Mouse (Mus musculus) urinary bladder, adult 18-20 months (tissue): ENCODE data around the gene Rnf220.

Source experiments
- DNase-seq, 2 experiments: peaks; one replicate each; pipeline ENCODE4 v3.0.0; 2022; ENCODE audit warnings: low spot score in 2 of 2, mixed read lengths in 2 of 2

Rnf220 gene

DNA sequence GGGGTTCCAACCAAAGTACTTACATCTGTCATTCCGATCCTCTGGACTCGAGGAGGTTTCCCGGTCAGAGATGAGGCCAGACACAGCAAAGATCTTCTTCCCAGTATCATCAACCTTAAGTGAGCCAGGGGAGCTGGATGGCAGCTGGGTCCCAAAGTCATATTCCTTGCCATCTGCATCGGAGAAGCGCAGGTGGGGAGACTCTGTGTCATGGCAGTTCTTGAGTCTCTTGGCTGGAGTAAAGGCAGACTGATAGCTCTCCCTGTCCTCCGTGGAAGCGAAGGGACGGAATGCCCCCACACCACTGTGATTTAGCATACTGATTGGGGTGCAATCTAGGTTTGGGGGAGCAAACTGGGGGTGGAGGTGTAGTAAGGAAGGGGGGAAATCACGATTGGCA lies 7.3 kb downstream of the Rnf220 start:
- DNase-seq = no peak

- DNase-seq = no peak
These were observed 9.4 kb downstream of the Rnf220 start for GRCm38 (mm10) chr4:117487471-117487870.

GRCm38 (mm10) chr4:117486188-117486587 lies 10.7 kb downstream of the Rnf220 start:
- DNase-seq = no peak

DNA sequence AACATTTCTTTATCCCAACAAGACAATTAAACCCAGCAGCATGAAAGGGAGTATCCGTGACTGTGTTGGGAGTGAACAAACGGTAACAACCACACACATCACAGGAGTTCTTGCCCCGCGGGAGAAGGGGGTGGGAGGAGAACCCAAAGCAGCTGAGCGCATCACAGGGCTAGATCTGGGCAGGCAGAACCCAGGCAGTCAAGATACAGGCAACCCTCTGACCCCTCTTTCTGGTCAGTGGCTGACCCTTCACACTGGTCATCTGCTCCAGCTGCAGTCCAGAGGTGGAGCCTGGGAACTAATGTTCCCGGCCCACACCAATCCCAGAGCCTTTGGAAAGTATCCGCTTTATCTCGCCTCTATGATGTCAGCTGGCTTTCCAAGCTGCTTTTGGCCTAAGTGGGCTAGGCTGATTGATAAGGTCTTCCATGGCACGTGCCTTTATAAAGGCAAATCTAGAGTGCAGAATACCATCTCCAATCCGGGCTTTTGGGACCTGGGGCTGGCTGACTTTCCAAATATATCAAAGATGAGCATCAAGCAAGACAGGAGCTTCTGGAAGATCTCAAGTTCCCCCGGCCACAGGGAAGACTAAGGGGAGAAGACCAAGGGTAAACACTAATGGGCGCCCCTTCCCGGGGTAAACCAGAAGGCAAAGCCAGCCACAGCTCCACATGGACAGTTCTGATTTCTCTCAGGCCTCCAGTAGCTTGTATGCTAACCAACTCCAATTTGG lies 11.6 kb downstream of the Rnf220 start:
- DNase-seq = no peak

DNA sequence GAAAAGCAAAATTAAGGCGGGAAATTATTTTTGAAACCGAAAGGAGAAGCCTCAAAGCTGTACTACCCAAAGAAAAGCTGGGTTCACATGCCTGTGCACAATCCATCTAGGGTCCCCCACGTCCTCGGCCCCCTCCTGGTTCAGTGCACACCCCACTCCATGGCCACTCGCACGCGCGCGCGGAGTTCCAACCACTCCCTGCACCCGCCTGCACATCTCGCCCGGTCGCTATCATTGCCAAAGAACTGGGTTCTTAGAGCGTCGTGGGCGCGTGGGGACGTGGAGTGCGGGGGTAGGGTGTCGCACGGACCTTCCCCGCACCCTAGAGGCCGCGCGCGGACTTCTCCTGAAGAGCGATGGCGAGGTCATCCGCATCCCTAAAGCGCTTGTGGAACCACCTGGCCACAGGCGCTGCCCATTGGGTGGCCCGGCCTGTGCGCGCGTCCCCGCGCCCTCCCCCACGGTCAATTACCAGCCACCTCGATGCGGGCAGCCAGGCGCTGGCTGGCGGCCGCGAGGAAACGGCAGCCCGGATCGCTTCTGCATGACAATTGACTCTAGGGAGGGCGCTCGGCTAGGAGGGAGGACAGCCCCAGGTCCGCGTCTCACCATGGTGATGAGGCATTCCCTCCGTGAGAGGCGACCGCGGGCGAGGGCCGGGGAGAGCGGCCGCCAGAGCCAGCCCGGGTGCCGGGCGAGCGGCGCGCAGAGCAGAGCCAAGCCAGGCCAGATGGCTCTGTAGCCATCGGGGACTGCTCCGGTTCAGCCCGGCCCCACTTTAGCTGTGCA lies 12.4 kb downstream of the Rnf220 start:
- peak in 1 of 2 experiments; percentile 30 for DNase-seq

GRCm38 (mm10) chr4:117483931-117484255 lies 13.0 kb downstream of the Rnf220 start:
- peak in 1 of 2 experiments; percentile 14 for DNase-seq

DNA sequence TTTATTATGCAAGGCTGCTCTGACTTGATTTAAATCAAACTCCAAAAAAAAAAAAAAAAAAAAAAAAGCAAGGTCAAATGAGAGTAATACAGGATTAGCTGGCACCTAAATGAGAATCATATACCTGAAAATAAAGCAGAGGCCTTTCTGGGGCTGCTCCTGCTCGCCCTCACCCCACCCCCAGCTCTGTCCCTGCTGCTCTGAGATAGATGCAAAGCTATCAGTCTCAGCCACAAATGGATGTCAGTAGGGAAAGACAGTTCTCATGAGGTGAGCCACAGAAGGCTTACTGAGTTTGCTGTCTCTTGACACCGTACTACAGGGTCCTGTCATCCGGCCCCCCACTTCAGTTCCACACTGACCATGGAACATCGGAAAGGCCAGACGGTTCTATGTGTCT lies 14.7 kb downstream of the Rnf220 start:
- DNase-seq = no peak

DNA sequence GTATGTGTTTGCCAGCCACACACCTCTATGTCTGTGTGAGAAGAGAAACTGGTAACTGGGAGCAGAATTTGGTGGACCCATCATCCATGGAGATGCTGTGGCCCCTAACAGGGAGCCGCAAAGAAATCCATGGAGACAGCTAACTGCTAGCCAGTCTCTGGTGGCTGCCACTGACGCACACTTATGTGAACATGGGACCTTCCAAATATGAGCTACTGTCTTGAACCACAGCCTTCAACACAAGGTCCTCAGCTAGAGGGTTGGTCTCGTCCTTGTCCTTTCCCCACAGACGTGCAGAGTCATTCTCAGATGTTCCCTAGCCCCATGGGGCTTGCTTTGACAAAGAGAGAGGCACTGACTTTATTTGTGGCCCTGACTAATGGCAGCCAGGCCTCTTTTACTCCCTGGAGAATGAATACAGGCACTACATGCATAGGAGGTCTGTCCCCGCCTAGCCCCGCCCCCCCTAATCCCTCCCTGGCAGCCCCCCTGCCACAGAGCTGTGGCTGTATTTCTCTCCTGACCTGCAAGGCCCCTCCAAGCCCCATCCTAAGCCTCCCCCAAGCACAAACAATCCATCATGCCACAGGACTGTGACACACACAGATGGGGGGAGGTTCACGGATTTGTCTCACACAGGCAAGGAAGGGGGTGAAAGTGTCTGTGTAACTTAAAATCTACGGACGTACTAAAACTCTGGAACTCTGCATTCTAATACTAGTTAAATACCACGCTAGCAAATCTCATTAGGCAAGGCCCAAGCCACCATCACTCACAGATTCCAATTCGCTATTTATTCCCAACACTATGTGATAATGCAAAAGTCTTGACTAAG lies 16.0 kb downstream of the Rnf220 start:
- DNase-seq = no peak

DNA sequence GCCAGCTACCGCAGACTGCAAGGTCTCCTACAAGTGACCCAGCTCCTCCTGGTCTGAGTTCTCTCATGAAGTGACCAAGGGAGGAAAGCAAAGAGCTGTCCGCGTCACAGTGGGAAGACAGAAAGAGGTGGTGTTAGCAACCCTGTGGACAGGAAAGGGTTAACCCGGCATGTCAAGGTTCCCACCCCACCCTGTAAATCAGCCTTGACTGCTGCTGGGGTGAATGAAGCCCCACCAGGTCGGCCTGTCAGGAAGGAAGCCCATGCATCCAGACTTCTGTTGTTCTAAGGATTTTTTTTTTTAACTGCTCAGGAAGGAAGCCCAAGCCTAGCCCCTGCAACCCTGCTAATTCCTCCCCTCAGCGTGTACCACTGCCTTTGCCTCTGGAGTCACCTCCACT lies 16.9 kb downstream of the Rnf220 start:
- DNase-seq = no peak

GRCm38 (mm10) chr4:117478101-117478673 lies 18.7 kb downstream of the Rnf220 start:
- no peak for DNase-seq

- DNase-seq = no peak
These were observed 19.5 kb downstream of the Rnf220 start for GRCm38 (mm10) chr4:117477401-117477800.

DNA sequence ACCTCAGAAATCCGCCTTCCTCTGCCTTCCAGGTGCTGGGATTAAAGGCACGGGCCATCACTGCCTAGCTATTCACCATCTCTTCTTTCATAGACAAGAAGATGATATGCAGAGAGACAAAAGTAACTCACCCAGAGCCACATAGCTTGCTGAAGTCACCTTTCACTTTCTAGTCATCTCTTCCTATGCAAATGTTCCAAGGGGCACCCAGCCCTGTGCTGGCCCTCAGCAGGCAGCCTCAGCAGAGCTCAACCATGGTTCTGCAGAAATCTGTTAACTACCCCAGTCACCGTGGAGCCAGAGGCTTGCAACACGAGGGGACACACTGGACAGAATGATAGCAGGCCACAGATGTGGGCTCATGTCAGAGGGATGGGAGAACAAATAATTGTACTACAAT lies 20.1 kb downstream of the Rnf220 start:
- no peak for DNase-seq

DNA sequence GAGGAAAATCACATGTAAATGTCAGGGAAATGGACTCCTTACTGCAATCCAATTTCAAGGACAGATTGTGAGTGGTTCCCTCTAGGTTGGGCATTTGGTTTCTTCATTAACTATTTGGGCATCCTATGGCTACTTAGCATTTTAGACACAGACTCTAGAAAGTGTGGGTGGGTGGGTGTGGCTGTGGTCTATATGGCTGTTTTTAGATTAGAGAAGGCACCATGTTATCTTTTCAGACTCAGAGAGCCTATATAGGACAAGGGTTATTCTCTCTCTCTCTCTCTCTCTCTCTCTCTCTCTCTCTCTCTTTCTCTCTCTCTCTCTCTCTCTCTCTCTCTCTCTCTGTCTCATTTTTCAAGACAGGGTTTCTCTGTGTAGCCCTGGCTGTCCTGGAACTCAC lies 20.5 kb downstream of the Rnf220 start:
- no peak for DNase-seq

GRCm38 (mm10) chr4:117473985-117474354 lies 22.9 kb downstream of the Rnf220 start:
- DNase-seq = no peak

DNA sequence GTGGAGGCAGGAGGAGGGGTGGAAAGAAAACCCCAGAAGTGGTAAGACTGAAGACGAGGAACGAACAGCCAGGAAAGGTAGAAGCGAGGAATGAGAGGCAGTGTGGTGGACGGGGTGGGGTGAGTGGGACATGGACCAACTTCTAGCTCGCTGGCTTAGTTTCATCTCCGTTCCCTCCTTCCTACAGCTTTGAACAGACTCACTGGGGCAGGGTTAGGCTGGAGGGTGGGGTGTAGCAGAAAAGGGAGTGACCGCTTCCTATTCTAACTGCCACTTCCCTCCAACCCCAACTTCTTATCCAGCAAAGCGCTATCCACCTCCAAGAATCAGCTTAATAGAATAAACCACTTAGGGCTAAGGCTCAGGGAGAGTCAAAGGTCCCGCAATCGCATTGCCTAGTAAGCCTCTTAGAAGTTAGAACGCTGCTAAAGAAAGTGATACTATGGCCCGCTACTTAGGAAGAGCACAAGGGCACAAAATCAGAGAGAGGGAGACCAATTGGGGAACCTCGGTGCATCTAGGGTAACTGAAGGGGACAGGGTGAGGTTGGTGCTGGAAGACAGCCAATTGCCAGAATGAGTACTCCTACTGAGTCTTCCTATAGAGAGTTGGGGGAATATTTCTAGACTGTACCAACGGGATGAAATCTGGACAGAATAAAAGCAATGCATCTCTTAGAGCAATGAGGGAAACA lies 23.4 kb downstream of the Rnf220 start:
- no peak for DNase-seq

DNA sequence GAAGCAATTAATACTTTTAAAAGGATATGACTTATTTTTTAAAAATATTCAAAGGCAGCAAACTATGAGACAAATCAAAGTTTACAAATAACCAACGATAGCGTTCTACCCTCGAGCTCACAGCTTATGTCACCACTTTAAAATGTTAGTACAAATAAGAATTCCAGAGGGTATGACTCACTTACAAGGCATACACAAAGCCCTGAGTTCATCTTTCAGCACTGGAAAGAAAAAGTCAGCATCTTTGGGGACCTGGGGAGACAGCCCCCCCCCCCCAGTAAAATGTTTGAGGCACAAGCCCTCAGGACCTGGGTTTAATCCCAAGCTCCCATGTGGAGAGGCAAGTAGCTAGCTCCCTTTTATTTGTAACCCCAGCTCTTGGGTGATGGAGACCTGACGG lies 27.4 kb downstream of the Rnf220 start:
- no peak for DNase-seq

DNA sequence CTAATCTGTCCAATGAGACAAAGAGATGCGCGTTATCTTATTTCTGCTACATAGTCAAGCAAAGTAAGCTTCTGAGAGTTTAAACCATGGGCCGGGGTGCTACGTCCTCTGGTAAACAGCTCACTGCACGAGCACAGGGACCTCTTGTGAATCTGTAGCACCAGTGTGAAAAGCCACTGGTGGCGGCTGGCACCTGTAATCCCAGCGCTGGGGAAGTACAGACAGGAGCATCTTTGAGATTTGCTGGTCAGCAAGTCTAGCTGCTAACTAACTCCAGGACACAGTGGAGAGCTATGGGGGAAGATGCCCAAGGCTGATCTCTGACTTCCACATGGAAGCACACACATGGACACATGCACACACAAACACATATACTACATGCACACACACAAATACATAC lies 28.9 kb downstream of the Rnf220 start:
- no peak for DNase-seq

- DNase-seq = no peak
These were observed 47.7 kb downstream of the Rnf220 start for GRCm38 (mm10) chr4:117449151-117449550.

DNA sequence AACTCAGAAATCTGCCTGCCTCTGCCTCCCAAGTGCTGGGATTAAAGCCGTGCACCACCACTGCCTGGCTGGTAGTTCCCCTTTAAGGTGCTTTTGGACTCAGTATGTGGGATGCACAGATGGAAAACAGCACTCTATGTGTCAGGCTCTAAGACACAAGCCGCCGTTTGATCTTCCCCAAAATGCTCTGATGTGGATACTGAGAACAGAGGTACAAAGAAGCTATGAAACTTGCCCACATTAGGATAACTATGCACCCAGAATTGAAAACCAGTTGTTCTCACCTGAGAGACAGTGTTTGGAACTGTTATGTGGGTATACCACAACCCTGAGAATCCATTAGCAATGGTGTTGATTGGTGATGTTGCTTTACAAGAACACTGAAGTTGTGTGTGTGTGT lies 48.9 kb downstream of the Rnf220 start:
- no peak for DNase-seq

- no peak for DNase-seq
These were observed 51.2 kb downstream of the Rnf220 start for GRCm38 (mm10) chr4:117445516-117446207.

GRCm38 (mm10) chr4:117438919-117439318 lies 57.9 kb downstream of the Rnf220 start:
- no peak for DNase-seq
